Mouse (Mus musculus) stomach, embryonic 15.5 days (tissue): Measurements from ENCODE around the gene 9930111J21Rik2. TPM values are rescaled to one million over a fixed set of nuclear protein-coding genes. Genes with fewer than 3 reads are reported as not detected.
"Not testable (repeated sequence)": the region's sequence is repeated elsewhere in the genome, so short reads cannot be mapped to it uniquely, and the experiment has no call there.

ENCODE experiments used
- ATAC-seq: fragments of 200-750 bp; cut with Nextera tagmentation; 2 replicates; pipeline ENCODE4 v1.8.0; 2017; ENCODE audit warnings: low read depth, moderate number of reproducible peaks, moderate TSS enrichment; ENCODE audit not compliant: insufficient read depth, low FRiP score
- H3K27ac ChIP-seq: fragments of 300-500 bp; sonication (generic); 2 replicates; pipeline ENCODE4 v1.5.1; 2015; ENCODE audit warnings: mild to moderate bottlenecking, inconsistent platforms
- H3K27me3 ChIP-seq: fragments of 300-500 bp; sonication (generic); replicated peaks from 2 replicates; pipeline ENCODE4 v1.6.1; 2015; ENCODE audit warnings: inconsistent platforms
- H3K36me3 ChIP-seq: fragments of 300-500 bp; sonication (generic); 2 replicates; pipeline ENCODE4 v1.6.1; 2015; ENCODE audit warnings: inconsistent platforms
- H3K4me1 ChIP-seq: fragments of 300-500 bp; sonication (generic); 2 replicates; pipeline ENCODE4 v1.6.1; 2015; ENCODE audit warnings: inconsistent platforms
- H3K4me2 ChIP-seq: fragments of 300-500 bp; sonication (generic); 2 replicates; pipeline ENCODE4 v1.6.1; 2015; ENCODE audit warnings: mild to moderate bottlenecking, inconsistent platforms
- H3K4me3 ChIP-seq: fragments of 300-500 bp; sonication (generic); replicated peaks from 2 replicates; pipeline ENCODE4 v1.5.1; 2015; ENCODE audit warnings: inconsistent platforms
- H3K9ac ChIP-seq: fragments of 300-500 bp; sonication (generic); 2 replicates; pipeline ENCODE4 v1.6.1; 2015; ENCODE audit warnings: inconsistent platforms
- H3K9me3 ChIP-seq: fragments of 300-500 bp; sonication (generic); 2 replicates; pipeline ENCODE4 v1.6.1; 2016; ENCODE audit warnings: inconsistent platforms
- WGBS: fragments of 180-500 bp; shearing (Covaris S2); methylation state at CpG from one replicate; pipeline ENCODE4 v1.1.7; 2015; 5-methylcytosine and 5-hydroxymethylcytosine counted together
- polyA plus RNA-seq: library from polyadenylated mRNA; unstranded; fragments of >200 nt; fragmentation: Nextera tagmentation; extraction: Ambion mirVana; gene quantifications from 2 replicates; pipeline ENCODE4 v1.2.1, GENCODE M21; 2015

Gene 9930111J21Rik2
- polyA plus RNA-seq, 1 experiment from 2014 or later, result 0.96 TPM

DNA sequence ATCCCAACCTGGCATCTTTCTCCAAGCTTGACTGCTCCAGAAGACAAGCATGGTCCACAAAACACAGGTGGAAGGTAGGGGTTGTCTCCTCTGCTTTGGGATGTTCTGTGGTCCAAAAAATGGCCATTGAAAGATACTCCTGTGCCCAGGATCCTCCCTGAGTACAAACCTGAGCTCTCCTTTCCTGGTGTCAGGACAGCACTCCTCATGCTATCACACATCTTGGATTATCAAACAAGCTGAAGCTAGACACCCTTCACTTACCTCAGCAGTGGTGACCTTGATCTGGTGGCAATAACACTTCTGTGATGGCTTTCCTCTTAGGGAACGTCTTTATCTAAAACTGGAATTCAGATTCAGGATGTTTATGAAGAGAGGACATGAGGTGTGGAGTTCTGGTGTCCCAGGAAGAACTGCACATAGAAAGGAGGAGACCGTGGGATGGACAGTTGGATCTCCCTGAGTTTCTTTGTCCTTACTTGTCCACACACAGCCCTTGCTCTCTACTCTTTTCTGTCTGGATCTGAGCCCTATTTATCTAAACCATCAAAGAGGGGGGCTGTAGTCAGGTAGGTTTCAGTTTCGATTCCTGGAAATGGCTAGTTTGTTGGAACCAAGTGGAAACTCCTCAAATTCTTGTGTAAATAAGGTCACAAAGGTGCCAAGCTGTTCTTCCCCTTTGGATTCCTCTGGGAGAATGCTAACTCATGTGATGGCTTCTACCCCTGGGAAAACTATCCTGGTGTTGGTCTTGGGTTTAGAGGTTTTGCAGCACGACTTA lies 59.1 kb downstream of the 9930111J21Rik2 start, which contains the start of gene Gm12185:
Gene Gm12185 (minus strand): TSS at position 487 of the 781 bp plus-strand sequence.
- H3K9me3 ChIP-seq, H3K36me3 ChIP-seq, H3K4me3 ChIP-seq, H3K9ac ChIP-seq, H3K4me1 ChIP-seq, H3K27me3 ChIP-seq, H3K4me2 ChIP-seq, H3K27ac ChIP-seq, ATAC-seq: not testable (repeated sequence)
- 47% methylated on average over 4 of the region's 4 CpGs for WGBS

DNA sequence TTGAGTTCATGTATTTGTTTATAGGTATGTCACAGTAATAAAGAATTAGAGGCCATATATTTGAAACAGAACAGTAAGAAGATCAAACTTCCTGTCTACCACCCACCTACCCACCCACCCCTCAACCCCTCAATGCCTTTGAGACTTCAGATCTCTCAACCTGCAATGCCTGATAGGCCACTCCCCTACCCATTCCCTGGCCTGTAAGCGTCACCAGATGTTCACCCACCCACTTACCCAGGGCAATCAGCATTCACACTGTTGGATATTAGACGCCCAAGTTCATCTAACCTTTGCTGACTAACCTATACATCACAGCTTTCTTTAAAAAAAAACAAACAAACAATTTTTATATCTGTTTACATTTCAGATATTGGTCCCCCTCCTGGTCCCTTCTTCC lies 61.1 kb downstream of the 9930111J21Rik2 start:
- H3K4me3 ChIP-seq, H3K4me1 ChIP-seq, H3K9me3 ChIP-seq, H3K27me3 ChIP-seq, H3K9ac ChIP-seq, H3K27ac ChIP-seq, H3K36me3 ChIP-seq, H3K4me2 ChIP-seq, ATAC-seq: not testable (repeated sequence)
- 49% methylated on average over 2 of the region's 2 CpGs for WGBS

DNA sequence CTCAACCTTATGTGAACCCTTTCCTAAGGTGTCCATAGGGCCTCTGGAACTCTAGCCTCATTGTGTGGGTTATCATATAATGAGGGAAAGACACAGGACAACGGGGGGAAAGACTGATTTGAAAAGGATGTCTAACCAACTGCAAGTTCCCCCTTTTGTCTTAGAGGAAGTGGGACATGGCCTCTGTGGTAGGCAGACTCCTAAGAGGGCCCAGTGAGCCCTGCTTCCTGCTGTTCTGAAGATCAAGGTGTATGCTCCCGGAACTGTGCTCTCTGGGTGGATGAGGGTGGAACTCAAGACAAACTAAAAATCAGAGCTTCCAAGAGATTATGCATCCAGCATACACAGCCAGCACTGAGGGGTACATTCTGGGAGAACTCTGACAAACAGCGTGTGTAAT lies 62.8 kb downstream of the 9930111J21Rik2 start:
- 77% methylated on average over 2 of the region's 3 CpGs for WGBS
- H3K9me3 ChIP-seq, H3K27ac ChIP-seq, ATAC-seq, H3K27me3 ChIP-seq, H3K4me1 ChIP-seq, H3K36me3 ChIP-seq, H3K9ac ChIP-seq, H3K4me3 ChIP-seq, H3K4me2 ChIP-seq: not testable (repeated sequence)

DNA sequence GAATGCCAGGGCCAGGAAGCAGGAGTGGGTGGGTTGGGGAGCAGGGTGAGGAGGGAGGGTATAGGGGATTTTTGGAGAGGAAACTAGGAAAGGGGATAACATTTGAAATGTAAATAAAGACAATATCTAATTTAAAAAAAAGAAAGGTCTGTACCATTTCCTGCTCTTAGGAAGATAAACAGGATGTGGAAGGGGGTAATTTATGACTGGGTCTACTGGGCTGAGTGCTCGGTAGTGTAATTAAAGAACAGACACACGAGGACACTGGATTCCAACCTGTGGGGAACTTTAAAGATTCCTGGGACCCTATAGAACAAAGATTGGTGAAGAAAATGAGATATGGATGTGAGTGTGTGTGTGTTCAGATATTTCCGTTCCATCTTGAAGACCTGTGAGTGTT lies 68.2 kb downstream of the 9930111J21Rik2 start:
- H3K27ac ChIP-seq, ATAC-seq, H3K9ac ChIP-seq, H3K27me3 ChIP-seq, H3K9me3 ChIP-seq, H3K4me3 ChIP-seq, H3K4me1 ChIP-seq, H3K4me2 ChIP-seq, H3K36me3 ChIP-seq: not testable (repeated sequence)
- no CpG with 5 or more reads among the region's 3 CpGs for WGBS

DNA sequence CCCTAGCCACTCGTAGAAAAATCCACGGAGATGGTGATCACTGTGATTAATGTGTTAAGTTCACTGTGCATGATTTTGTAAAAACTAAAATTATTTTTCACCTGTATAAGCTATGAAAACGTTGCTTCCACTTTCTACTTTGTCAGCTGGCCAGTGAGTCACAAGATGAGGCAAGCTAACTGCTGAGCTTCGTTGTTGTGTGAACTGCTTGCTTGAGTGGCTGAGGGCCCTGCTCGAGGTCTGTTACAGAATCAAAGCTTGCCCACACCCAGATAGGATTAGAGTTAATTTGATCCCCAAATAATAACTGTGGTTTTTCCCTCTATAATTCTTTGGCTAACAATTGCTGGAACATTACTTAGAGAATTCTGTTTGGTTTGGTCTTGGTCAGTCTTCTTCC lies 71.0 kb downstream of the 9930111J21Rik2 start:
- H3K4me3 ChIP-seq, H3K27ac ChIP-seq, H3K27me3 ChIP-seq, H3K9ac ChIP-seq, H3K9me3 ChIP-seq, ATAC-seq, H3K4me2 ChIP-seq, H3K36me3 ChIP-seq, H3K4me1 ChIP-seq: not testable (repeated sequence)
- no CpG with 5 or more reads among the region's 5 CpGs for WGBS

DNA sequence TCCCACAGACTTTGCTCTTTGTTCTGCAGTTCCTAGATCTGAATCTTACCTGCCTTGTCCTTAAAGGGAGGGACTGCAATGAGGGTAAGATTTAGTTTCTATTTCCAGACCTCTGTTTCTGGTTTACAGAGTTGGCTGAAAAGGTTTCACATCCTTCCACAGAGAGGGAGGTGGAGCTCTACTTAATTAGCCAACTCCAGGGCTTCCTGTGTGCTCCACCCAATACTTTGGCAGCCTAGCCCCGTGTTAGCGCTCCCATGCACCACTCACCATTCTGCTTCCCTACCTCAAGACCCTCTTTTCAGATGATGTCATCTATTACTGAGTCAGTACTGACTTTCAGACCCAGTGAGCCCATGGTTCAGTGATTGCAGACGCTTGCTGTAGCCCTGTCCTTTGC lies 71.8 kb downstream of the 9930111J21Rik2 start, which contains the start of gene 9930111J21Rik1:
Gene 9930111J21Rik1 (minus strand): TSS at position 148 of the 400 bp plus-strand sequence.
- H3K27ac ChIP-seq, H3K4me1 ChIP-seq, ATAC-seq, H3K9ac ChIP-seq, H3K9me3 ChIP-seq, H3K36me3 ChIP-seq, H3K4me2 ChIP-seq, H3K27me3 ChIP-seq, H3K4me3 ChIP-seq: not testable (repeated sequence)
- WGBS, result no CpG with 5 or more reads among the region's 3 CpGs

DNA sequence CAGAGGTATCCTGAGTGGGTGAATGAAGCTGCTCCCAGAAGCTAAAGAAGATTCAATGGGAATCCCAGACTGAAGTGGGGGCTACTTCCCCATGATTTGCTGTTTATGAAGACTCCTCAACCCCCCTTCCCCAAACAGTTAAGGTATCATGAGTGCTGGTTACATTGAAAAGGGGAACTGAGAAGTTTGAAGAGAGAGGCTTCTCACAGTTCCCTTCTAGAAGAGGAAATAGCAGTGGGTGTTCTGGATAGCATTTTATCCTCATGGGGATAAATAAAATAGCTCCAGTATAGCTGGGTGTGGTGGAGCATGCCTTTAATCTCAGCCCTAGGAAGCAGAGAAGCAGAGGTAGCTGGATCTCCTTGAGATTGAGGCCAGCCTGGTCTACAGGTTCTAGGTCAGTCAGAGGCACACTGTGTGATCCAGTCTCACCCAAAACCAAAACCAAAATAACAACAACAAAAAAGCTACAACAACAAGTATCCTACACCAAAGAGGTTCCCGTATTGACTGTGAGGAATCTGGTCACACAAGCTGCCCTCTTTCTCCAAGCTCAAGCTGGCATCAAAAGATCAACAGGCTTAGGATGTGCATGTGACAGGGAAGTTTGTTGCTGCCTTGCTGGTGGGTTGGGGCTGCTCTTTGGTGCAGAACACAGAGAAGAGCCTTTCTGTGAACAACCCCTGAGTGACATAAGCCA lies 72.7 kb downstream of the 9930111J21Rik2 start, which contains the start of gene Olfr56:
Gene Olfr56 (plus strand): TSS at position 650 of the 700 bp plus-strand sequence.
- not testable (repeated sequence) for H3K4me3 ChIP-seq, H3K4me2 ChIP-seq, H3K9me3 ChIP-seq, H3K9ac ChIP-seq, H3K27me3 ChIP-seq, H3K4me1 ChIP-seq, H3K36me3 ChIP-seq, ATAC-seq, H3K27ac ChIP-seq
- WGBS, result no CpG with 5 or more reads among the region's 1 CpGs

DNA sequence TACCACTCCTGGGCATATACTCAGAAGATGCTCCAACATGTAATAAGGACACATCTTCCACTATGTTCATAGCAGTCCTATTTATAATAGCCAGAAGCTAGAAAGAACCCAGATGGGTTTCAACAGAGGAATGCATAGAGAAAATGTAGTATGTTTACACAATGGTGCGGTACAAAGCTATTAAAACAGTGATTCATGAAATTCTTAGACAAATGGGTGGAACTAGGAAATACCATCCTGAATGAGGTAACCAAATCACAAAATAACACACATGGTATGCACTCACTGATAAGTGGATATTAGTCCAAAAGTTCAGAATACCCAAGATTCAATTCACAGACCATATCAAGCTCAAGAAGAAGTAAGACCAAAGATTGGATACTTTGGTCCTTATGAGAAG lies 76.4 kb downstream of the 9930111J21Rik2 start:
- H3K9ac ChIP-seq, H3K4me1 ChIP-seq, H3K4me2 ChIP-seq, H3K4me3 ChIP-seq, H3K27me3 ChIP-seq, H3K36me3 ChIP-seq, H3K27ac ChIP-seq, H3K9me3 ChIP-seq, ATAC-seq: not testable (repeated sequence)
- no CpG with 5 or more reads among the region's 1 CpGs for WGBS

Other genes starting within 250 kb of the 9930111J21Rik2 start
- gene Trim41, start 233.9 kb downstream of the 9930111J21Rik2 start, polyA plus RNA-seq, result 5.0 and 6.7 TPM in 2 replicates
- gene Trim7, start 225.1 kb downstream of the 9930111J21Rik2 start, polyA plus RNA-seq, result 2.3 and 2.5 TPM in 2 replicates
- 10.3 and 16.4 TPM in 2 replicates for gene Gm12184, start 224.6 kb downstream of the 9930111J21Rik2 start, polyA plus RNA-seq
- 12.8 and 14.3 TPM in 2 replicates for gene Irgm1, start 179.6 kb downstream of the 9930111J21Rik2 start, polyA plus RNA-seq
- gene Gm5431, start 149.0 kb downstream of the 9930111J21Rik2 start, polyA plus RNA-seq, result 0.24 and 0.37 TPM in 2 replicates
- gene Psme2b, start 105.1 kb downstream of the 9930111J21Rik2 start, polyA plus RNA-seq, result 3.5 and 14.5 TPM in 2 replicates
- gene Olfr56, start 72.4 kb downstream of the 9930111J21Rik2 start, polyA plus RNA-seq, result not detected in 2 replicates
- 0.70 and 0.77 TPM in 2 replicates for gene 9930111J21Rik1, start 71.8 kb downstream of the 9930111J21Rik2 start, polyA plus RNA-seq
- gene Gm12185, start 59.0 kb downstream of the 9930111J21Rik2 start, polyA plus RNA-seq, result 0.03 TPM in 1 of 2 replicates, not detected in the other
- 1.3 and 2.0 TPM in 2 replicates for gene Tgtp1, start 57.1 kb downstream of the 9930111J21Rik2 start, polyA plus RNA-seq
- gene Tgtp2, start 13.0 kb upstream of the 9930111J21Rik2 start, polyA plus RNA-seq, result 0.14 and 1.1 TPM in 2 replicates
- gene Ifi47, start 25.3 kb upstream of the 9930111J21Rik2 start, polyA plus RNA-seq, result 2.0 and 2.3 TPM in 2 replicates
- 0.14 TPM in 1 of 2 replicates, not detected in the other for gene Olfr1396, start 63.6 kb upstream of the 9930111J21Rik2 start, polyA plus RNA-seq
- gene Olfr1395, start 91.0 kb upstream of the 9930111J21Rik2 start, polyA plus RNA-seq, result not detected in 2 replicates
- gene Olfr1394, start 103.1 kb upstream of the 9930111J21Rik2 start, polyA plus RNA-seq, result not detected in 2 replicates
- 1.7 and 2.5 TPM in 2 replicates for gene Btnl9, start 135.9 kb upstream of the 9930111J21Rik2 start, polyA plus RNA-seq
- gene Zfp62, start 152.1 kb upstream of the 9930111J21Rik2 start, polyA plus RNA-seq, result 31.0 and 34.2 TPM in 2 replicates
- 59.3 and 59.9 TPM in 2 replicates for gene Mgat1, start 192.9 kb upstream of the 9930111J21Rik2 start, polyA plus RNA-seq
- not detected in 2 replicates for gene Olfr1393, start 227.1 kb upstream of the 9930111J21Rik2 start, polyA plus RNA-seq
- 0.06 TPM in 1 of 2 replicates, not detected in the other for gene Olfr1392, start 234.0 kb upstream of the 9930111J21Rik2 start, polyA plus RNA-seq